Mouse (Mus musculus) hindbrain, postnatal 0 days (tissue): ENCODE measurements around the gene Crlf1. TPM values are rescaled to one million over a fixed set of nuclear protein-coding genes. Genes with fewer than 3 reads are reported as not detected.

Source experiments
- ATAC-seq: fragments of 200-750 bp; cut with Nextera tagmentation; 2 replicates; pipeline ENCODE4 v1.8.0; 2017; ENCODE audit warnings: mild to moderate bottlenecking, moderate TSS enrichment, moderate library complexity
- DNase-seq: peaks from one replicate; pipeline ENCODE4 v3.0.0-alpha.2; 2015; ENCODE audit warnings: low spot score
- H3K27ac ChIP-seq: fragments of 300-500 bp; sonication (generic); 2 replicates; pipeline ENCODE4 v1.5.1; 2014; ENCODE audit warnings: mild to moderate bottlenecking
- H3K27me3 ChIP-seq: fragments of 300-500 bp; sonication (generic); 2 replicates; pipeline ENCODE4 v1.6.1; 2014; ENCODE audit warnings: low read length, mixed read lengths; ENCODE audit not compliant: insufficient read depth
- H3K36me3 ChIP-seq: fragments of 300-500 bp; sonication (generic); 2 replicates; pipeline ENCODE4 v1.6.1; 2014; ENCODE audit warnings: low read length, mixed read lengths; ENCODE audit not compliant: insufficient read depth
- H3K4me1 ChIP-seq: fragments of 300-500 bp; sonication (generic); 2 replicates; pipeline ENCODE4 v1.6.1; 2014; ENCODE audit warnings: antibody characterized with exemption, low read length, mixed read lengths; ENCODE audit not compliant: insufficient read depth
- H3K4me2 ChIP-seq: fragments of 300-500 bp; sonication (generic); 2 replicates; pipeline ENCODE4 v1.6.1; 2014; ENCODE audit warnings: low read depth, mild to moderate bottlenecking, low read length, moderate library complexity, mixed read lengths
- H3K4me3 ChIP-seq: fragments of 300-500 bp; sonication (generic); 2 replicates; pipeline ENCODE4 v1.5.1; 2014; ENCODE audit warnings: low read length
- H3K9ac ChIP-seq: fragments of 300-500 bp; sonication (generic); replicated peaks from 2 replicates; pipeline ENCODE4 v1.6.1; 2014; ENCODE audit warnings: mild to moderate bottlenecking, low read length, moderate library complexity, mixed read lengths
- H3K9me3 ChIP-seq: fragments of 300-500 bp; sonication (generic); 2 replicates; pipeline ENCODE4 v1.6.1; 2016; ENCODE audit warnings: low read length, mixed read lengths
- CTCF ChIP-seq: IDR thresholded peaks from 2 replicates; pipeline ENCODE4 v1.5.1; 2016; ENCODE audit warnings: antibody characterized with exemption, control low read depth, low read depth
- WGBS: fragments of 180-500 bp; shearing (Covaris S2); extraction: QIAGEN DNeasy Blood & Tissue Kit; methylation state at CpG from one replicate; pipeline ENCODE4 v1.1.7; 2014; 5-methylcytosine and 5-hydroxymethylcytosine counted together
- polyA plus RNA-seq: library from polyadenylated mRNA; unstranded; fragments of >200 nt; fragmentation: Nextera tagmentation; extraction: Ambion mirVana; gene quantifications from 2 replicates; pipeline ENCODE4 v1.2.1, GENCODE M21; 2015
- total RNA-seq: library from RNA; depleted of rRNA; stranded (reverse); fragments of >200 nt; gene quantifications from 2 replicates; pipeline ENCODE4 v1.2.3, GENCODE M21; 2014

Crlf1 gene
- total and polyA plus RNA-seq, 2 experiments from 2014 or later: 6.5 to 16.3 TPM

DNA sequence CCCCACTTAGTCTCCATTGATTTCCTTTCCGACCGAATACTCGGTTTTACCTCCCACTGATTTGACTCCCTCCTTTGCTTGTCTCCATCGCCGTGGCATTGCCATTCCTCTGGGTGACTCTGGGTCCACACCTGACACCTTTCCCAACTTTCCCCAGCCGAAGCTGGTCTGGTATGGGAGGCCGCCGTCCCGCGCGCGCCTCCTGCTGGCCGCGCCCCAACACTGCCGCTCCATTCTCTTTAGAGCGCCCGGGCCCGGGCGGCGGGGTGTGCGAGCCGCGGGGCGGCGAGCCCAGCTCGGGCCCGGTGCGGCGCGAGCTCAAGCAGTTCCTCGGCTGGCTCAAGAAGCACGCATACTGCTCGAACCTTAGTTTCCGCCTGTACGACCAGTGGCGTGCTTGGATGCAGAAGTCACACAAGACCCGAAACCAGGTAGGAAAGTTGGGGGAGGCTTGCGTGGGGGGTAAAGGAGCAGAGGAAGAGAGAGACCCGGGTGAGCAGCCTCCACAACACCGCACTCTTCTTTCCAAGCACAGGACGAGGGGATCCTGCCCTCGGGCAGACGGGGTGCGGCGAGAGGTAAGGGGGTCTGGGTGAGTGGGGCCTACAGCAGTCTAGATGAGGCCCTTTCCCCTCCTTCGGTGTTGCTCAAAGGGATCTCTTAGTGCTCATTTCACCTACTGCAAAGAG lies 10.2 kb downstream of the Crlf1 start:
- DNase-seq: peak; percentile 70
- H3K36me3 ChIP-seq: peaks cover 10% of the 10 kb centered on the region; the same call in 1 of the 2 replicates
- 0 out of 2 replicates have a peak overlapping the region, but pooled peaks have one; percentile 2 for H3K4me3 ChIP-seq
- WGBS: 18% methylated on average over 46 of the region's 46 CpGs
- no peak for ATAC-seq
- TF ChIP-seq CTCF: peak; percentile 76
- H3K9ac ChIP-seq: no peak overlapping the region
- no peak overlapping the region for H3K27ac ChIP-seq
- no peaks in the 10 kb centered on the region for H3K9me3 ChIP-seq
- H3K4me1 ChIP-seq: peaks cover 15% of the 10 kb centered on the region; the same call in 1 of the 2 replicates
- no peak overlapping the region for H3K4me2 ChIP-seq
- peaks cover 16% of the 10 kb centered on the region for H3K27me3 ChIP-seq

DNA sequence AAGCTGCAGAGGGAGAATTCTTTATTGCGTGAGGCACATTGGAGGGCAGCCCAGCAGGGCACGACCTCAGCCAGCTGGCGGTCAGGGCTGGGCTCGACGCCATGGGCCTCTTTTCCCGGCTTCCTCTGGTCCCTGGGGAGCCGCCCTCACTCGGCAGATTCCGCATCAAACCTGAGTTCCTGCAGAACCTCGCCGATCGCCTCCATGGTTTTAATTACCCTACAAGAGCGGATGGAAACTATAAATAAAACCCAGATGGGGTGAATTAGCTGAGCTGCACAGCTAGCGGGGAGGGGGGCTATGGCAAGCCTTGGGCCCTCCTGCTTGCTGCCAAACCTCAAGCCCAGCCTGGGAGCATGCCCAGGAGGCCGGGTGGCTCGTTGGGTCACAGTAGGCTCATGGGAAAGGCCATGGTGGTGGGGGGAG lies 11.3 kb downstream of the Crlf1 start:
- DNase-seq (peak; percentile 65), ATAC-seq (no peak)
- Histone ChIP-seq H3K27me3 (peaks cover 11% of the 10 kb centered on the region), H3K9ac (no peak overlapping the region), H3K9me3 (no peaks in the 10 kb centered on the region), H3K27ac (no peak overlapping the region), H3K4me2 (no peak overlapping the region), H3K36me3 (peaks cover 15% of the 10 kb centered on the region; the same call in 1 of the 2 replicates), H3K4me3 (no peak overlapping the region), H3K4me1 (peaks cover 19% of the 10 kb centered on the region; the same call in 1 of the 2 replicates)
- TF ChIP-seq CTCF: no peak
- WGBS: 24% methylated on average over 16 of the region's 16 CpGs

DNA sequence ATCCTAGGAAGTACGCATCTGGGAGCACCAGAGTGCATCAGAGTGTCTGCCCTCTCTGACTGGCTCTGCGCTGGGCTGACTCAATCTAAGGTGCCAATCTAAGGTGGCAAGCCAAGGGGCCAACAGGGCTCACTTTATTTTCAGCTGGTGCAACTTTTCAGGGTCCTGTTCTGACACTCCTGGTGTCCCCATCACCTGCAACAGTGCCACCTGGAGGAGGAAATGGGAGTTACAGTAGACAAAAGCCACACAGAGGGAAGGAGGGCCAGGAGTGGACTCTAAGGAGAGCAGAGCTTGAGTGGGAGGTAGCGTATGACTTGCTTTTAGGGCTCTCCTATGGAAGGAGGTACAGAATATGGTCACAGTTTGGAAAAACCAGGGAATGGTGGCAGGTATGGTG lies 11.9 kb downstream of the Crlf1 start:
- Histone ChIP-seq H3K4me2 (peak overlapping the region; percentile 84; the same call in 1 of the 2 replicates), H3K4me3 (no peak overlapping the region), H3K4me1 (peaks cover 19% of the 10 kb centered on the region; the same call in 1 of the 2 replicates), H3K27me3 (peaks cover 11% of the 10 kb centered on the region), H3K9me3 (no peaks in the 10 kb centered on the region), H3K36me3 (peaks cover 15% of the 10 kb centered on the region; the same call in 1 of the 2 replicates), H3K27ac (no peak overlapping the region), H3K9ac (no peak overlapping the region)
- no peak for ATAC-seq
- 71% methylated on average over 3 of the region's 3 CpGs for WGBS
- peak; percentile 83 for DNase-seq
- peak; percentile 92 for TF ChIP-seq CTCF

DNA sequence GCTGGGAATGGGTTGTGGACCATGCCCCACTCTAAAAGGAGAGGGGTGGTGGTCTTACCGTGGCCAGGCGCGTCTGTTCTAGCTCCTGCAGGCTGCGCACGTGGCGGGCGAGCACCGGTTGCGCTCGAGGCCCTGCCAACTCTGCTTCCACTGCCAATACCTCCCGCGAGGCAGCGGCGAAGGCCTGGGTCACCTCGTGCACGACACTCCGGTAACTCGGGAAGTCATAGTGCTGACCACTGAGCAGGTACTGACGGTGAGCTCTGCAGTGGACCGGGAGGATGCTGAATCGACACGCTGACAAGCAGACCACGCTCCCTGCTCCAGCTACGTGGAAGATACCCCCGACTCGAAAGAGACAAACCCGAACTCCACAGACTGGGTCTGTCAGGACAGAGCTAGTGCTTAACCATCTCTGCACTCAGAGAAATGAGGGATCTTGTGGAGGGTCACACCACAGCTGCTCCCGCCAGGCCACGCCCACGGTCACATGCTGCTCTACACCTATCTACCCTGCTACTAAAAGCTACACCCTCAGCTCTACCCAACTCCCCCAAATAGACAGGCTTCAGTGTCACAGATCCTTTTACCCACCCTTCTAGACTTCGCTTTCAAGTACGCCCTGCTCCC lies 12.9 kb downstream of the Crlf1 start:
- TF ChIP-seq CTCF: no peak; the same call in 1 of the 2 replicates
- ATAC-seq: peak; percentile 25
- Histone ChIP-seq H3K27me3 (peaks cover 11% of the 10 kb centered on the region; the same call in 1 of the 2 replicates), H3K4me2 (peak overlapping the region; percentile 84), H3K27ac (peak overlapping the region; percentile 94), H3K4me1 (peaks cover 19% of the 10 kb centered on the region; the same call in 1 of the 2 replicates), H3K9ac (peak overlapping the region; percentile 78), H3K9me3 (no peaks in the 10 kb centered on the region), H3K36me3 (peaks cover 15% of the 10 kb centered on the region; the same call in 1 of the 2 replicates), H3K4me3 (peak overlapping the region; percentile 66)
- DNase-seq: peak; percentile 50
- 25% methylated on average over 32 of the region's 32 CpGs for WGBS

DNA sequence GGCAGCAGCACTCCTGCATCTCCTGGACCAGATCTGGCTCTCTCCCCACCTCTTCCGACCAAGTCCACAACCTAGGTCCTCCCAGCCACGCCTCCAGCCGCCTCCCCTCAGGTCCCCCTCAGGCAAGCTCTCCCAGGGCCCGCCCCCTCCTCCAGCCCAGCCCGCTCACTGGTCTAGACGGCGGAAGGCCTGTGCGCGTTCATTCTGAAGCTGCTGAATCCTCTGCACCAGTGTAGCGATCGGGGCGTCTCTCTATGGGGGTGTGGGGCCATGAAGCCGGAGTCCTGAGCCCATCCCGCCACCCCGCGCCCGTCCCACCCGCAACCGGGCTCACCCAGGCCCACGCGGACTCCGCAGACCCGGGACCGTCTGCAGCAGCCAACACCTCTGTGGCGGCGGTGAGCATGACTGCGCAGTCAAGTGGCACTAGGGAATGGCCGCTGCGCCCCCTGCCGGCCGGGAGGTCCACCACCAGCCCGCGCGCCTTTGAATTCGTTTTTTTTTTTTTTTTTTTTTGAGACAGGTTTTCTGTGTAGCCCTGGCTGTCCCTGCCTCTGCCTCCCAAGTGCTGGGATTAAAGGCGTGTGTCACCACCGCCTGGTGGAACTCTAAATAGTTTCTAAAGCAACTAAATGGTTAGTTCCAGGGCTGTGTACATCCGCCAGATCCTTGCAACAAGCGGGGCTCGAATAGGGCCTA lies 13.5 kb downstream of the Crlf1 start, which contains the start of gene Rex1bd:
TSS of gene Rex1bd (minus strand) at position 425 of the 699 bp plus-strand sequence.
- H3K36me3 ChIP-seq: peaks cover 15% of the 10 kb centered on the region; the same call in 1 of the 2 replicates
- ATAC-seq (peak; percentile 86), DNase-seq (peak; percentile 95)
- H3K4me3 ChIP-seq: peak within 1 kb of the TSS; percentile 66
- 0 out of 2 replicates have a peak, but pooled peaks cover 8% of the 10 kb centered on the region for H3K27me3 ChIP-seq
- peaks cover 14% of the 10 kb centered on the region; the same call in 1 of the 2 replicates for H3K4me1 ChIP-seq
- no peaks in the 10 kb centered on the region for H3K9me3 ChIP-seq
- H3K4me2 ChIP-seq: peak within 1 kb of the TSS; percentile 84
- WGBS: 1% methylated on average over 40 of the region's 40 CpGs
- H3K27ac ChIP-seq: peak within 1 kb of the TSS; percentile 94
- peak; percentile 91 for TF ChIP-seq CTCF
- peak within 1 kb of the TSS; percentile 78 for H3K9ac ChIP-seq

DNA sequence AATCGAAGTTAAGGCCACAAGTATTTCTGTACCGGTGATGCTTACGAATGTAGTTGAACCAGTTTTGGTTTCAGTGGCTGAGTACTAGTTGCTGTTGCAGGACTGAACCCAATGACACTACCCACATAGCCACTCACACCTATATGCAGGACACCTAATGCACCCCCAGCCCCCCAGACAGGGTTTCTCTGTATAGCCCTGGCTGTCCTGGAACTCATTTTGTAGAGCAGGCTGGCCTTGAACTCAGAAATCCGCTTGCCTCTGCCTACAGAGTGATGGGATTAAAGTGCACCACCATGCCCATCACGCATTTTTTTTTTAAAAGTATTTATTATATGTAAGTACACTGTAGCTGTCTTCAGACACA lies 14.1 kb downstream of the Crlf1 start:
- Histone ChIP-seq H3K4me3 (no peak overlapping the region), H3K9me3 (no peaks in the 10 kb centered on the region), H3K27ac (peak overlapping the region; percentile 94; the same call in 1 of the 2 replicates), H3K4me2 (no peak overlapping the region), H3K36me3 (peaks cover 15% of the 10 kb centered on the region; the same call in 1 of the 2 replicates), H3K4me1 (peaks cover 14% of the 10 kb centered on the region; the same call in 1 of the 2 replicates), H3K9ac (no peak overlapping the region), H3K27me3 (0 out of 2 replicates have a peak, but pooled peaks cover 3% of the 10 kb centered on the region)
- no peak for ATAC-seq
- no peak for DNase-seq
- TF ChIP-seq CTCF: no peak
- 70% methylated on average over 5 of the region's 5 CpGs for WGBS
